Mouse (Mus musculus) MEL (cell line): ENCODE data around the gene Stab1. TPM values are rescaled to one million over a fixed set of nuclear protein-coding genes. Genes with fewer than 3 reads are reported as not detected.

Experiments used
- DNase-seq: peaks from one replicate; pipeline ENCODE4 v3.0.0; 2011; ENCODE audit warnings: low read depth, low spot score
- H3K27ac ChIP-seq: 2 replicates; pipeline ENCODE4 v1.5.1; 2012; ENCODE audit warnings: low read depth, mild to moderate bottlenecking, control low read depth, low read length, moderate library complexity; ENCODE audit not compliant: control insufficient read depth
- H3K27me3 ChIP-seq, 2 experiments: fragments of 150-350 bp in 1 of 2; sonication (generic) in 1 of 2; 2 replicates each; pipeline ENCODE4 v1.6.1; 2012; ENCODE audit warnings: low read length in 2 of 2, mild to moderate bottlenecking in 2 of 2, improper control_type of control experiment in 1 of 2, moderate library complexity in 1 of 2; ENCODE audit not compliant: insufficient read depth in 2 of 2, control insufficient read depth in 1 of 2
- H3K36me3 ChIP-seq, 2 experiments: 2 replicates each; pipeline ENCODE4 v1.6.1; 2012 to 2014; ENCODE audit warnings: low read length in 2 of 2, improper control_type of control experiment in 1 of 2, inconsistent platforms in 1 of 2, mild to moderate bottlenecking in 1 of 2; ENCODE audit not compliant: insufficient read depth in 2 of 2, control insufficient read depth in 1 of 2
- H3K4me1 ChIP-seq, 2 experiments: fragments of 150-350 bp in 1 of 2; sonication (generic) in 1 of 2; 2 replicates each; pipeline ENCODE4 v1.6.1; 2012; ENCODE audit warnings: low read length in 2 of 2, improper control_type of control experiment in 1 of 2, mild to moderate bottlenecking in 1 of 2; ENCODE audit not compliant: insufficient read depth in 2 of 2, control insufficient read depth in 1 of 2
- H3K4me3 ChIP-seq, 2 experiments: fragments of 150-350 bp in 1 of 2; sonication (generic) in 1 of 2; 2 replicates each; pipeline ENCODE4 v1.5.1; 2012; ENCODE audit warnings: low read depth in 2 of 2, low read length in 2 of 2, mild to moderate bottlenecking in 2 of 2, moderate library complexity in 2 of 2, control low read depth in 1 of 2, improper control_type of control experiment in 1 of 2; ENCODE audit not compliant: control insufficient read depth in 1 of 2, insufficient read depth in 1 of 2
- H3K79me2 ChIP-seq: 2 replicates; pipeline ENCODE4 v1.6.1; 2012; ENCODE audit warnings: mild to moderate bottlenecking, low read length, moderate library complexity; ENCODE audit not compliant: control insufficient read depth, poor library complexity, insufficient read depth
- H3K9ac ChIP-seq: 2 replicates; pipeline ENCODE4 v1.6.1; 2012; ENCODE audit warnings: low read depth, mild to moderate bottlenecking, control low read depth, low read length, moderate library complexity; ENCODE audit not compliant: control insufficient read depth, poor library complexity, severe bottlenecking
- H3K9me3 ChIP-seq: fragments of 150-350 bp; sonication (generic); replicated peaks from 2 replicates; pipeline ENCODE4 v1.6.1; 2012; ENCODE audit warnings: mild to moderate bottlenecking, low read length, improper control_type of control experiment, moderate library complexity; ENCODE audit not compliant: insufficient read depth
- BHLHE40 ChIP-seq: IDR thresholded peaks from 2 replicates; pipeline ENCODE4 v1.6.1; 2012; ENCODE audit warnings: low read depth, mild to moderate bottlenecking, inconsistent platforms, low read length, improper control_type of control experiment, borderline replicate concordance
- CHD1 ChIP-seq: IDR thresholded peaks from 2 replicates; pipeline ENCODE4 v1.6.1; 2012; ENCODE audit warnings: low read depth, mild to moderate bottlenecking, inconsistent platforms, low read length, improper control_type of control experiment
- CTCF ChIP-seq, 3 experiments: IDR thresholded peaks in 2 of 3; conservative IDR thresholded peaks in 1 of 3; 2 replicates each; pipeline ENCODE4 v1.5.1; 2011 to 2012; ENCODE audit warnings: low read length in 3 of 3, low read depth in 2 of 3, mild to moderate bottlenecking in 2 of 3, improper control_type of control experiment in 1 of 3, inconsistent platforms in 1 of 3, mixed read lengths in 1 of 3, moderate library complexity in 1 of 3; ENCODE audit not compliant: control insufficient read depth in 1 of 3, insufficient read depth in 1 of 3, poor library complexity in 1 of 3, severe bottlenecking in 1 of 3
- EP300 ChIP-seq, 2 experiments: IDR thresholded peaks; 2 replicates each; pipeline ENCODE4 v1.6.1; 2011; ENCODE audit warnings: improper control_type of control experiment in 2 of 2, low read length in 2 of 2, low read depth in 1 of 2, mild to moderate bottlenecking in 1 of 2
- ETS1 ChIP-seq: IDR thresholded peaks from 2 replicates; pipeline ENCODE4 v1.6.1; 2012; ENCODE audit warnings: low read depth, mild to moderate bottlenecking, inconsistent platforms, low read length, improper control_type of control experiment, moderate library complexity
- GABPA ChIP-seq: IDR thresholded peaks from 2 replicates; pipeline ENCODE4 v1.6.1; 2012; ENCODE audit warnings: low read depth, mild to moderate bottlenecking, inconsistent platforms, low read length, improper control_type of control experiment, moderate library complexity
- GATA1 ChIP-seq: IDR thresholded peaks from 2 replicates; pipeline ENCODE4 v1.6.1; 2011; ENCODE audit warnings: low read depth, low read length, improper control_type of control experiment
- HCFC1 ChIP-seq: IDR thresholded peaks from 2 replicates; pipeline ENCODE4 v1.6.1; 2012; ENCODE audit warnings: low read depth, mild to moderate bottlenecking, inconsistent platforms, low read length, improper control_type of control experiment, moderate library complexity
- MAX ChIP-seq: IDR thresholded peaks from 2 replicates; pipeline ENCODE4 v1.6.1; 2011; ENCODE audit warnings: low read length, improper control_type of control experiment
- MAZ ChIP-seq: IDR thresholded peaks from 2 replicates; pipeline ENCODE4 v1.6.1; 2012; ENCODE audit warnings: low read depth, mild to moderate bottlenecking, inconsistent platforms, low read length, improper control_type of control experiment
- MEF2A ChIP-seq: IDR thresholded peaks from 2 replicates; pipeline ENCODE4 v1.6.1; 2014; ENCODE audit warnings: low read depth, mild to moderate bottlenecking, inconsistent platforms, low read length, improper control_type of control experiment; ENCODE audit not compliant: poor library complexity, insufficient replicate concordance, severe bottlenecking; ENCODE audit errors: extremely low read depth
- MYC ChIP-seq: IDR thresholded peaks from 2 replicates; pipeline ENCODE4 v1.6.1; 2011; ENCODE audit warnings: low read depth, mild to moderate bottlenecking, low read length, improper control_type of control experiment, moderate library complexity
- POLR2A ChIP-seq, 2 experiments: IDR thresholded peaks; 2 replicates each; pipeline ENCODE4 v1.6.1; 2011 to 2012; ENCODE audit warnings: low read length in 2 of 2, mild to moderate bottlenecking in 2 of 2, control low read depth in 1 of 2, improper control_type of control experiment in 1 of 2, low read depth in 1 of 2, moderate library complexity in 1 of 2; ENCODE audit not compliant: control insufficient read depth in 1 of 2, insufficient read depth in 1 of 2, poor library complexity in 1 of 2
- POLR2AphosphoS5 ChIP-seq: IDR thresholded peaks from 2 replicates; pipeline ENCODE4 v1.6.1; 2012; ENCODE audit warnings: low read depth, borderline replicate concordance, mild to moderate bottlenecking, inconsistent platforms, low read length, moderate library complexity, mixed read lengths
- RAD21 ChIP-seq: IDR thresholded peaks from 2 replicates; pipeline ENCODE4 v1.6.1; 2011; ENCODE audit warnings: mild to moderate bottlenecking, low read depth, low read length, improper control_type of control experiment
- RCOR1 ChIP-seq: IDR thresholded peaks from 2 replicates; pipeline ENCODE4 v1.6.1; 2012; ENCODE audit warnings: low read depth, mild to moderate bottlenecking, inconsistent platforms, low read length, improper control_type of control experiment
- SIN3A ChIP-seq: IDR thresholded peaks from 2 replicates; pipeline ENCODE4 v1.6.1; 2012; ENCODE audit warnings: low read length, improper control_type of control experiment, inconsistent platforms
- SMC3 ChIP-seq: IDR thresholded peaks from 2 replicates; pipeline ENCODE4 v1.6.1; 2011; ENCODE audit warnings: low read depth, low read length, improper control_type of control experiment
- TBP ChIP-seq: IDR thresholded peaks from 2 replicates; pipeline ENCODE4 v1.8.0; 2011; ENCODE audit warnings: low read depth, low read length, improper control_type of control experiment
- USF1 ChIP-seq: IDR thresholded peaks from 2 replicates; pipeline ENCODE4 v1.6.1; 2014; ENCODE audit warnings: low read depth, mild to moderate bottlenecking, inconsistent platforms, low read length, improper control_type of control experiment, moderate library complexity
- ZC3H11A ChIP-seq: IDR thresholded peaks from 2 replicates; pipeline ENCODE4 v1.6.1; 2012; ENCODE audit warnings: low read depth, mild to moderate bottlenecking, inconsistent platforms, low read length, improper control_type of control experiment
- ZKSCAN1 ChIP-seq: IDR thresholded peaks from 2 replicates; pipeline ENCODE4 v1.6.1; 2012; ENCODE audit warnings: low read depth, mild to moderate bottlenecking, inconsistent platforms, low read length, improper control_type of control experiment, moderate library complexity
- ZMIZ1 ChIP-seq: IDR thresholded peaks from 2 replicates; pipeline ENCODE4 v1.6.1; 2012; ENCODE audit warnings: low read depth, mild to moderate bottlenecking, inconsistent platforms, low read length, improper control_type of control experiment, moderate library complexity
- polyA plus RNA-seq, 2 experiments: library from polyadenylated mRNA; stranded (reverse) in 1 of 2; unstranded in 1 of 2; fragments of >175 nt in 1 of 2; fragments of >200 nt in 1 of 2; gene quantifications; 2 replicates each; pipeline versions ENCODE4 v1.2.1 to v1.2.4; 2012; ENCODE audit warnings: low replicate concordance in 2 of 2, low read depth in 1 of 2; ENCODE audit not compliant: insufficient read length in 2 of 2, insufficient read depth in 1 of 2, missing spikeins in 1 of 2
- total RNA-seq: library from RNA; depleted of rRNA; stranded (reverse); fragments of 300-350 nt; gene quantifications from 2 replicates; pipeline ENCODE4 v1.2.3, GENCODE M21; 2012

Stab1 gene
- total and polyA plus RNA-seq, 3 experiments, result 0.15 to 0.40 TPM; not detected in 1

DNA sequence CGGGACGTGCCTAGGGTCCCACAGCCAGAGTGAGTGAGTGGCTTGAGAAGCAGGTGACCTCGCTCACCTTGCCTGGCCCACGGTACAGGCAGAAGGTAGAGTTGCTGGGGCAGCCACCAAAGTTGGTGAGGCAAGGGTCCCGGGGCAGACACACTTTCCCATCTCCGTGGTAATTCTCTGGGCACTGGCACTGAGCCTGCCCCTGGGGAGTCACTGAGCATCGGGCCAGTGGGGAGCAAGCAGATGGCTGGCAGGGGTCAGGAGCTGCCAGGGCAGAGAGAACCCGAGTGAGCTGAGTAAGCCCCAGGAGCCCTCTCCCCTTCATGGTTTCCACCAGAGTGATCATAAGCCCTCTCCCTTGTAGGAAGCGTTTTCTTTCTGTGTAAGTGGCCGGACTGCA lies 6.8 kb downstream of the Stab1 start:
- Histone ChIP-seq H3K4me3 (no peak overlapping the region), H3K9ac (no peak overlapping the region), H3K79me2 (no peaks in the 10 kb centered on the region), H3K36me3 (peaks cover 0 to 2% of the 10 kb centered on the region in 2 experiments; a peak in 1 of 4 replicates), H3K27ac (no peak overlapping the region)
- TF ChIP-seq POLR2A (IDR thresholded peaks at IDR 0.05; ENCODE audit: control insufficient read depth in 1 of 2, insufficient read depth in 1 of 2, low read depth in 1 of 2, low read length in 2 of 2, poor library complexity in 1 of 2), result no peak
- no peak for TF ChIP-seq MAZ
- TF ChIP-seq EP300 (IDR thresholded peaks at IDR 0.05; ENCODE audit: low read depth in 1 of 2, low read length in 2 of 2), result no peak
- TF ChIP-seq SMC3, result no peak
- no peak for TF ChIP-seq GATA1
- no peak for TF ChIP-seq BHLHE40
- no peak for TF ChIP-seq CTCF (IDR thresholded peaks at IDR 0.05 in 2 of 3, conservative IDR thresholded peaks at IDR 0.05 in 1 of 3; ENCODE audit: control insufficient read depth in 1 of 3, insufficient read depth in 1 of 3, low read depth in 2 of 3, low read length in 3 of 3, poor library complexity in 1 of 3, severe bottlenecking in 1 of 3)
- TF ChIP-seq SIN3A, result no peak
- no peak for TF ChIP-seq POLR2AphosphoS5
- TF ChIP-seq CHD1, result no peak
- no peak for TF ChIP-seq USF1
- no peak for TF ChIP-seq MAX
- no peak for TF ChIP-seq GABPA
- TF ChIP-seq TBP, result no peak
- TF ChIP-seq ZC3H11A, result no peak
- no peak for TF ChIP-seq MEF2A
- TF ChIP-seq, all 39 proteins: peak for 0
- no peak for DNase-seq
- H3K9me3 ChIP-seq, result no peaks in the 10 kb centered on the region
- H3K27me3 ChIP-seq, result no peaks in the 10 kb centered on the region; a peak in 2 of 4 replicates
- peaks cover 0 to 10% of the 10 kb centered on the region in 2 experiments for H3K4me1 ChIP-seq

DNA sequence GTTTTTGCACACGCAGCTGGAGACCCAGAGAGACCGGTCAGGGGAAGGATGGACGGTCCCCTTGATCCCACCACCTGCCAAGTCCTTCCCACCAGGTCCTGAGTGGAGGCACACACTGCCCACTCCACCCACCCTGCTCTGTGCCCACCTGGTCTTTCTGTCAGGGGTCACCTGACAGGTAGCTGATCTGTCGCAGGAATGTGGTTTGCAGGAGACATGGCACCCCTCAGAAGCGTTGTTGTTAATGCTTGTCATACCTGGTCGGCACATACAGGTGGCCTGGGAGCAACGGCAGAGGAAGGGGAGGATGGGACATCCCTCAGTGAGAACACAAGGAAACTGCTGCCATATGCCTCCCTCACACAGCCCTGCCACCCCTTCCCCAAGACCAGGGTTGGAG lies 7.2 kb downstream of the Stab1 start:
- Histone ChIP-seq H3K79me2 (no peaks in the 10 kb centered on the region), H3K27me3 (no peaks in the 10 kb centered on the region; a peak in 2 of 4 replicates), H3K4me1 (peaks cover 0 to 6% of the 10 kb centered on the region in 2 experiments), H3K27ac (no peak overlapping the region), H3K4me3 (no peak overlapping the region), H3K9me3 (no peaks in the 10 kb centered on the region), H3K36me3 (peaks cover 0 to 2% of the 10 kb centered on the region in 2 experiments; a peak in 1 of 4 replicates), H3K9ac (no peak overlapping the region)
- no peak for TF ChIP-seq RCOR1
- no peak for TF ChIP-seq ZMIZ1
- TF ChIP-seq ETS1, result no peak
- TF ChIP-seq ZKSCAN1, result no peak
- TF ChIP-seq HCFC1, result no peak
- no peak for TF ChIP-seq RAD21
- TF ChIP-seq MYC, result no peak
- no peak for TF ChIP-seq MEF2A
- TF ChIP-seq CTCF (IDR thresholded peaks at IDR 0.05 in 2 of 3, conservative IDR thresholded peaks at IDR 0.05 in 1 of 3; ENCODE audit: control insufficient read depth in 1 of 3, insufficient read depth in 1 of 3, low read depth in 2 of 3, low read length in 3 of 3, poor library complexity in 1 of 3, severe bottlenecking in 1 of 3), result no peak
- TF ChIP-seq GATA1, result no peak
- no peak for TF ChIP-seq SIN3A
- no peak for DNase-seq
